Mouse (Mus musculus) spleen, postnatal 10 days (tissue): ENCODE results near the gene Exoc3l4.
A peak's percentile ranks its signal among the peaks of the same experiment; 100 is the strongest.

Source experiments
- DNase-seq, 2 experiments: peaks; one replicate each; pipeline ENCODE4 v3.0.0; 2021 to 2022; ENCODE audit warnings: low spot score in 2 of 2

Gene Exoc3l4

DNA sequence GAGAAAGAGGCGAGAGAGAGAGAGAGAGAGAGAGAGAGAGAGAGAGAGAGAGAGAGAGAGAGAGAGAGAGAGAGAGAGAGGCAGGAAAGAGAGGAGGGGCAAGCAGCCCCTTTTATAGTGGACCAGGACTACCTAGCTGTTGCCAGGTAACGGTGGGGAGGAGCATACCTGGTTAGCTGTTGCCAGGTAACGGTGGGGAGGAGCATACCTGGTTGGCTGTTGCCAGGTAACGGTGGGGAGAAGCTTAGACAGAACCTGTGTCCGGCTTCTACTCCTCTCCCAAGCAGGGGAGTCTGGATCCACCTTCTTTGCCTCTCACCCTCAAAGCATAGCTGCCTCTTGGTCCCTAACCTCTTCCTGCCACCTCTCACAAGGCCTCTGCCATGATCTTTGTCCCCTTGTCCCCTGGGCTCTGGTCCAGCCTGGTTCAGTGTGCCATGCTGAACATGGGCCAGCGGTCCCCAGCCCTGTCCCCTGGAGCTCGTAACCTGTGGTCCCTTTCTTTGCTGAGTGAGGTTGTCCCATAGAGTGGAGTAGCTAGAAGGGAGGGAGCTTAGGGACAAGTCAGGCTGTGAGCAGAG lies 17.4 kb downstream of the Exoc3l4 start:
- DNase-seq, result peak in 1 of 2 experiments; percentile 57

DNA sequence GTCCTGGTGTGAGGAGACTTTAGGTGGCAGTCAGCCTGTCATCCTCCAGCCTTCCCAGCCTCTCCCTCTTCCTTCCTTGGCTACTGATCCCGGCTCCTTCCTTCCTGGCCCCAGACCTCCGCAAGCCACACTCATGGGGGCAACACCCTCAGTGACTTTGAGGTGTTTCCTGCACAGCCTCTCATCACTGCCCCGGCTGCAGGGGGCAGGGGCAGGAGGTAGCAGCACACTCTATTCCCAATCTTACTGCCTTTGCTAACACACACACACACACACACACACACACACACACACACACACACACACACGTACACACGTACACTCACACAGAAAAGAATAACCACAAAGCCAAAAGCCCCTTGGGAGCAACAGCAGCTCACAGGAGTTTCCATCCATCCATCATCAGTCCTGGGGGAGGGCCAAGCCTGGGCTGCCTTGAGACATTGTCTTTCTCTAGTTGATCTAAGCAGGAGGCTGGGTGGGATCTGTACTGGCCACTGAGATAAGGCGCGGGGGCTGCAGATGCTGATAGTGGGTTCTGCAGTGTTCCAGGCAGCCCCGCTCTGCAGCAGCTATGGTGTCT lies 18.0 kb downstream of the Exoc3l4 start:
- peak in 1 of 2 experiments; percentile 52 for DNase-seq

DNA sequence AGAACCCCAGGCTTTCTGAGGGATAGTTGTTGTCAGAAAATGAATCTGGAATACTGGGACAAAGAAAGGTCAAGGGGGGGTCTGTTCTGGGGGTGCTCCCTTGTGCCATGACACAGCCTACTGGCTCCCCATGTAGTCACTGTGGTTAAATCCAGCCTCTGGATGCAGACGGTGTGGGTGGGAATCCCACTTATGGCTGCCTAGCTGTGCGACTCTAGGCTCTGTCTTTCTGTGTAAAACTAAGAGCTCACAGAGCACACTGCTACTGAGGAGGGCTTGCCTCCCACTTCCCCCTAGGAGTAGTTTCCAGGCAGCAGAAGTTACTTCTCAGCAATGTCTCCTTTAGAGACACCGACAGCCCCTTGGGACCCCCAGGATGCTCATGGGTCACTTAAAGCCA lies 19.4 kb downstream of the Exoc3l4 start:
- DNase-seq, result no peak

DNA sequence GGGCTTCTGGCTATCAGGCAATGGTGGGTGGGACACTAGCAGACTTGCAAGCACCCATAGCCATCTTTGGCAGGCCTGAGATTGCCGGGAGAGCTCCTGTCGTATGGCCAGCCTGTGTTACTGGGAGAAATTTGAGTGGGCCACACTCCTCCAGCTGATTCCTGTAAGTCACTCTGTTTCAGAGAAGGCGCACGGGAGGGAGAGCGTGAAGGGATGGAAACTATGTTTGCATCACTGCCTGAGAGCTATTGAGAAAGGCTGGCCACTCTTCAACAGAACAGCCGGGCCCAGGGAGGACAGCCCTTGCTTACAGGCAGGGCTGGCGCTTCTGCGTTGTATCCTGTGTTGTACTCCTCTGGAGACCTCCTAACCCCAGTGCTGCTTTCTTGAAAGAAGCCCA lies 19.8 kb downstream of the Exoc3l4 start:
- DNase-seq, result no peak

DNA sequence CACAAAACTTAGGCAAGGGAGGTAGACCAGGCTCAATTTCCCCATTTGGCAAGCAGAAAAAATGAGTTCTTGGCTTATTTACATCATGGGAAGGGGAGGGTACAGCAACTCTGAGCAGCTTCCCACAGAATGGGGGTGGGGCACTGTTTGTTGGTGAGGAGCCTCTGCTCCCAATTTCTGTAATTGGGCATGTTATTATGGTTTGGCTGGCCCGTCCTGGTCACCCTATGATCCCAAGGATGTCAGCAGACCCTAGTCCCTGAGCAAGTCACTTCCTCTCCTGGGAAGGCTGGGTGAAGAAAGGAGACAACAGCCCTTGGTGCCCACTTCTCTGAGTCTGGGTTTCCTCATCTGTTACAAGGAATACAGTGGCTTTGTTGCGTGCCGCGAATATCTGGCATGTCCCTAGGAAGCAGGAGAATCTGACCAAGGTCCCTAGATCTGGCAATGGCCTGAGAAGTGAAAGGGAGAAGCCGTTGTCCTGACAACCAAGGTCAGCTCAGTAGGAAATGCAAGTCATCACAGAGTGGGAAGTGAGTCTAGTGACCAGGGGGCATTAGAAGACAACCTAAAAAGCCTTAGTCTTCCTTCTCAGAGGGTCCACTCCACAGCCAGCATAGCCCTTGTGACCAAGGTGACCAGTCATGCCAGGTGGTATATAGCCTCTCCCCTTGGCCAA lies 20.5 kb downstream of the Exoc3l4 start:
- DNase-seq, result no peak

DNA sequence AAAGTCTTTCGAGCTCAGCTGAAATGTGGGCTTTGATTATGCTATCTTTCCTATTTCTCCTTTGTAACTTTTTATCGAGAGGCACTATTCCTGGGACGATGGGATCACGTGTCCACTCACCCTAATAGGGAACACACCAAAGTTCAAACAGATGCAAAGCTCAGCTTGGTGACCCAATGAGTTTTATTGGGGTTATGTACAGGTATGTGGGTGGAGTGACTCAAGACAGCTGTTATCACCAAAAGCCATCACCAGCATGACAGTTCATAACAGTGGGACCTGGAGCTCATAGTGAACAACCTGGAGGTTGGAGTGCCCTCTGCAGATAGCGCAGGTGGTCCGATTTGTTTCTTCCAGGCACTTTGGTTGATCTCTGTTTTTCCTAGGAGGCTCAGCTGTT lies 22.0 kb downstream of the Exoc3l4 start:
- DNase-seq, result no peak

DNA sequence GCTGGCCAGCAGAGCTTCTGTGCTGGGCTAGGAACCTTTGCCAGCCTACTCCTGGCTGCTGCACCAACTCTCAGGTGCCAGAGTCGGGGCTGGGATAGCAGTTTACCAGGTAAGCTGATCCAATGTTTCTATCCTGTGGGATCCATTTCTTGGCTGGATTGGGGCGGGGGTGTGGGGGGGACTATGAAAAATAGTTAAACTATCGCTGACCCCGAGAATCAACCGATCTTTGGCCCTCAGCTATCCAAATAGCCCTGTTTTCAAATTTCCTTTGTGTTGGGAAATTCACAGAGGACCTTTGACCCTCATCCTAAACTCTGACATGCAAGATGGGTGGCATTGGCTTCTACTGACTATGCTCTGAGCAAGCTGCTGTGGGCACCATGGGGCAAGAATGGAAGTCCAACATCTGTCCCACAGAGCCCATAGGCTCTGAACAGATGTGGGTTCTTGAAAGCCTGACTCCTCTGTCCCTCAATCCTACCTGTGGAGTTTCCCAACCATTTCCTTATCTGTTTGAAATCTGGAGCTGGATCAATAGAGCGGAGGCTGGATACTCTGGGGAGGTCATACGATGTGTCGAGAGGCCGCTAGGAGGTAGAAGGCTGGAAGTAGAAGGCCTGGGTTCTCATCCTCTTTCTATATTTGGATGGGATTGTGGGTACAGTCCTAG lies 24.0 kb downstream of the Exoc3l4 start:
- no peak for DNase-seq

DNA sequence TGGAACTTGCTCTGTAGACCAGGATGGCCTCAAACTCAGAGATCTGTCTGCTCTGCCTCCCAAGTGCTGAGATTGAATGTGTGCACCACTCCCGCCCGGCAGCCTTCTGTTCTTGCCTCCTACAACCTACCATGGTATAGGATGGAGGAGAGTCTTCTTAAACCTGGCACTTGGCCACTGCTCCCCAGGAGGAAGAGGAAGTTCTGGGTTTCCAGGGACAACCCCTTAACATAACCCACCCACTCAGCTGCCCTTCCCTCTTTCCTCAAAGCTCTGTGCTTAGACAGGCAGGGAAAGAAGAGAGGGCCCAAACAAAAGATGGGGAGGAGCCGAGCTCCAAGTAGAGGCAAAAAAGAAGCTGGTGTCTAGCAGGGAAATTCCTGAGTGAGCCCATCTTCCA lies 24.7 kb downstream of the Exoc3l4 start:
- peak in 1 of 2 experiments; percentile 19 for DNase-seq

DNA sequence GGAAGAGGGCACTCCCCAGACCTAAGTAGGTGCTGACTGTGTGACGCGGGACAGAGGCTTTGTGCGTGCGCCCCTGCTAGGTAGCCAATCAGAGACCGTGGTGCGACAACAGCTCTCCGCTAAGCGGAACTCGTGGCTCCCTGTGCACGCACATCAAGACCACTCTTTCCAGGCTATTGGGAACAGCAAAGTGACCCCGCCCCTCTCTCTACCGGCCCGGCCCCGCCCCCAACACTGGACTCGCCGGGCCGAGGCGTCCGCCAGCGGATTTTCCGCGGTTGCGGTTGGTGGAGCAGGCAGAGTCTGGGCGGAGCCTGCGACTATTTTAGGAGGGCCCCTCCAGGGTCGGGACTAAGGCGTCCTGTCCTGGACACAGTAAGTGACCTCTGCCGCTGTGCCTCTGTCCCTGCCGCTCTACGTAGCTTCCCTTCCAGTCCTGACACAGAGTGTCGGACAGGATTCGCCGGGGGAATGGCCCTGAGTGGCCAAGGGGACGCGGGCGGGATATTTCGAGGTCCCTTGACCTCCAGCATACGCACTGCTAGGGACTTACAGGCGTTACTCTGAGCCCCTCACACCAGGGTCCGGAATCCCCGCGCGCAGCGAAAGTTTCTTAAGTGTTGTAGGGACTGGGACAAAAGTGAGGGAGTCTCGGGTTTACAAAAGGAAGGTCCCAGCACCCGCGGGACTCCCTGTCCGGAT lies 25.6 kb downstream of the Exoc3l4 start, which contains the start of gene Tnfaip2:
Gene Tnfaip2 (plus strand): TSS at position 161 of the 702 bp plus-strand sequence.
- peak; percentile 87 to 91 for DNase-seq

DNA sequence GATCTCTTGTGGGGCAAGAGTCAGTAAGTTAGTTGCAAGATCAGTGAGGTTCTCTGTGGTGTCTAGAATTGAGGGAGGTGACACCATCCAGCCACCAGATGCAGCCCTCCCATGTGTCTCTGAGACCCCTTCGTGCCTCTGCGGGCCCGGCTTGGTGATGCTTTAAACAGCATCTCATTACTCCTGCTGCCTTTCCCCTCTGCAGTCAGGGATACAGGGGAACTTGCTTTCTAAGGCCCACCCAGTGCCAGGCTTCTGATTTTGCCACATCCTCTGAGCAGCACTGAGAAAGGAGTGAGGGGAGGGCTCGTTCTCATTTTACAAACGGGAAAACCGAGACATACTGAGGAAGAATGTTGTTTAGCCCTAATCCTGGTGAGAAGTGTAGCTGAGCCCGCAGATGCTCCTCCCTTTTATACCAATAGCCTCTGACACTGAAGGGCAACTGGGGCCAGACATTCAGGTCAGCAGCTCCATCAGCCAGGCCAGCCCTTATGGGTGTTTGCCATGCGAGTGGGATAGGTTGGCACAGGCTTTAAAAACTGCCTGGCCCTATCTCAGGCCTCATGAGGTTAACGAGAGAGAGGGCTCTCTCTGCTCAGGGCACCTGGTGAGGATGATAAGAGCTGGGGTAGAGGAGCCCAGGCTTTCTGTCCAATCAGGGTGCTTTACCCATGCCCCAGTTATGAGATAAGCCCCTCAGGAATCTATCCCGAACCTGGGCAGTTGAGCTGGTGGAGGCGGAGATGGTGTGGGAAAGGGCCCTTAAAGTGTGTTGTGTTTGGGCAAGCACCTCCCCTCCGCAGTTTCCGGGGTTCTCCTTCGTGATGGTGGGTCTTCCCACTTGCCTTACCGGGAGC lies 26.4 kb downstream of the Exoc3l4 start:
- DNase-seq, result peak; percentile 79 to 85

DNA sequence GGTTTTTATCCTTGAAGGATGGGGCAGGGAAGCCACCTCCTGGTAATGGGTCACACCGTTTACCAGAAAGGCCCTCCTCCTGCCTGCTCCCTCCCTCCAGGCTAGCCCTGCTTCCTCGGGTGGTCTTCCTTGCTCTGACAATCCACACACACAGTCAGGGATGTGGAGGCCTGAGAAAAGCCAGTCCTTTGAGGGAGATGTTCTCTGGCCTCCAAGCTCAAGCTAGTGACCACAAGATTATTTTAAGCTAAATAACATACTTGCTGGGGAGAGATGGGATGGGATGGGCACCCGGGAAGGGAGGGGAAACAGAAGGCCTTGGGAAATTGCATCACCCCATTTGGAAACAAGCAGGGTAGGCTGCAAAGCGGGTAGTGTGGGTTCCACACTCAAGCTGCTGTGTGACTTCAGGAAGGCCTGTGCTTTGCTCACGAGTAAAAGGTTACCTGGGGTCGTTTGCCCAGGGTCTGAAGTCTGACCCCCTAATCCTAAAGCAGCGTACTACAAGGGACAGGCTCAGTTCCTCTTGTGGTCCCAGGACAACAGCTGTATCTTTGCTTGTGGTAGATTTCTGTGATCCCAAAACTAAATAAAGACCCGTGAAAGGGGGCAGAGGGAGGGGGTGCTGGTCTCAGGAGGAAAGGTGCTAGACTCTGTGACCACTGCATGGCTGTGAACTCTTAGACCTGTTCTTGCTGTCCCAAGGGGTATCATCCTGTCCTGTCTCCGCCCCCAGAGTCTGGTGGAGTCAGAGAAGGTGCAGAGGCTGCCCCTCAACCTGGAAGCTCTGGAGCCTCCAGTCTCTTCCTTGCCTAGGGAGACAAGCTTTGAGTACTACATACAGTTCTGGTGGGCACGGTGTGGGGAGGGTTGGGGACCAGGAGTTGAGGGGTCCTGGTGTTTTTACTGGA lies 27.4 kb downstream of the Exoc3l4 start:
- peak in 1 of 2 experiments; percentile 55 for DNase-seq

DNA sequence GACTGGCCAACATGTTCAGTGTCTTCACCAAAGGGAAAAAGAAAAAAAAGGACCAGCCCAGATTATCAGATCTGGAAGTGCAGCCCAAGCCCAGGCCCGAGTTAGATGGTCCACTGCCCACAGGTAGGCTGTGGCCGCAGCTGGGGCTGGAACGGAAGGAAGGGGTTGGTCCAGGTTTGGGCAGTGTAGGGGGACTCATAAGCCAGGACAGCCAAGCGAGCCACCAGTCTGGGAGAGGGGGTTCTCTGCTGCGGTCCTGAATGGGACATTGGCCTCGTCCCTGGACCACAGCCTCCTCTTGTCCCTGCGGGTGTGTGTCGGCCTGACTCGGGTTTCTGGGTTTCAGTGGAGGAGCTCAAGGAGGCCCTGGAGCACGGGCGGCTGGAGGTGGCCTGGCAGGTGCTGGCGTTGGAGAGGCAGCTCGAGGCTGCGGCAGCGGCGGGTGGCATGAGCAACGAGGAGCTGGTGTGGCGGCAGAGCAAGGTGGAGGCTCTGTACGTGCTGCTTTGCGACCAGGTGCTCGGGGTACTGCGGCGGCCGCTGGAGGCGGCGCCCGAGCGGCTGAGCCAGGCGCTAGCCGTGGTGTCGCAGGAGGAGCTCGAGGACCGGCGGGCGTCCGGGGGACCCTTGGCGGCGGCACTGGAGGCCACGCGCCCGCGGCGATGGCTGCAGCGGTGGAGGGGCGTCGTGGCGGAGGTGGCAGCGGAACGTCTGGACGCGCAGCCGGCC lies 28.5 kb downstream of the Exoc3l4 start:
- peak in 1 of 2 experiments; percentile 42 for DNase-seq

DNA sequence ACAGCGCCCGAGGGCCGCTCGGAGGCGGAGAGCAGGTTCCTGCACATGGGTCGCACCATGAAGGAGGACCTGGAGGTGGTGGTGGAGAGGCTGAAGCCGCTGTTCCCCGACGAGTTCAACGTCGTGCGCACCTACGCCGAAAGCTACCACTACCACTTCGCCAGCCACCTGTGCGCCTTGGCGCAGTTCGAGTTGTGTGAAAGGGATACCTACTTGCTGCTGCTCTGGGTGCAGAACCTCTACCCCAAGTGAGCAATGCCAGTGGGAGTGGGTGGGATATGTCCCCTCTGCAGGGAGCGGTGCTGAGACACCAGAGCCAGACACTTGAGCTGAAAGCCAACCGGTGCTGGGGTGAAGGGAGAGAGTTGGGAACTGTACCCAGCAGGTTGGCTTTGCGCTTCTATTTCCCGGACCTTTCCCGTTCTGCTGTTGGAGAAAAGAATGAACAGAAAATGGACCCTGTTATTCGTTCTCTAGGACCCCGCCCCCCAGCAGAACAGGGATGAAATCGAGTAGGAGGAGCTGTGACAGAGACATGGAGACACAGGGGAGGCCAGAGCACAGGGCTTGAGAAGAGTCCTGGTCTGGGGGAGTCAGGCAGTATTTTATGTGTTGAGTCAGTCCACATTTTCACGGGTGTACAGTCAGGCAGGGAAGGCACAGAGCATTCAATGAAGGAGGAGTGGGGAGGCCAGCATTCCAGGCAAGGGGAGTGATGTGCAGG lies 29.2 kb downstream of the Exoc3l4 start:
- DNase-seq, result peak in 1 of 2 experiments; percentile 29

DNA sequence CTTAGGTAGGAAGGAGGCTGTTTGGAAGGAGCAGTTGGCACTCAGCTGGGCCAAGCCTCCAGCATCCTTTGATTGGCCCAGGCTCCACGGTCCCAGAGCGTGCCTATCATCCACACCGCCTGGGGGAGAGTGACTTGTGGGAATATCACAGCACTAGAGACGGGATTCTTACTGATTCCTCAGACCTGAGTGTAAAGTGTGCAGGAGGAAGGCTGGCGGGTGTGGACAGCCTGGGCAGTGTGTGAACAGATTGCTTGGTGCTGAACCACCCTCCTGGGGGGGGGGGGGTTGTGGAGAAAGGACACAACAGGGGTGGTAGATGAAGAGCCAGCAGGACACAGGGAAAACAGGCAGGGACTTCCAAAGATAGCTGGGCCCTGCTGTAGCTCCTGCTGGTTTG lies 29.9 kb downstream of the Exoc3l4 start:
- no peak for DNase-seq

DNA sequence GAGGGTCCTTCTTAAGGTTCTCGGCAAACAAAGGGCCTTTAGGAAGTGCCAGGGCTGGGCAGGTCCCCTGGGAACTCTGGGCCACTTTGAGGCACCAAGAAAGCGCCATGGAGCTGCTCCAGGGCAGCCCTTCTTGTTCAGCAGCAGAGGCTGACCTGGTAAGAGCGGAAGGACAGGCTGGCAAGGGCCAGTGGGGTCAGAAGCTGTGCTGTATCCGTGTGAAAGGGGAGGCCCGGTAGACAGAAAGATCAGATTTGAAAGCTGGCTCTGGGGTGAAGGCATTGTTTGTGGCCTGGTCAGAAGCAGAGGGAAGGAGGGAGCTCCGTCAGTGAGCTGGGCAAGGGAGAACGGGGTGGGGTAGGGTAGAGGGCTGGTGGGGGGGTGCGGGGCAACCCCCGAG lies 30.5 kb downstream of the Exoc3l4 start:
- peak in 1 of 2 experiments; percentile 20 for DNase-seq

DNA sequence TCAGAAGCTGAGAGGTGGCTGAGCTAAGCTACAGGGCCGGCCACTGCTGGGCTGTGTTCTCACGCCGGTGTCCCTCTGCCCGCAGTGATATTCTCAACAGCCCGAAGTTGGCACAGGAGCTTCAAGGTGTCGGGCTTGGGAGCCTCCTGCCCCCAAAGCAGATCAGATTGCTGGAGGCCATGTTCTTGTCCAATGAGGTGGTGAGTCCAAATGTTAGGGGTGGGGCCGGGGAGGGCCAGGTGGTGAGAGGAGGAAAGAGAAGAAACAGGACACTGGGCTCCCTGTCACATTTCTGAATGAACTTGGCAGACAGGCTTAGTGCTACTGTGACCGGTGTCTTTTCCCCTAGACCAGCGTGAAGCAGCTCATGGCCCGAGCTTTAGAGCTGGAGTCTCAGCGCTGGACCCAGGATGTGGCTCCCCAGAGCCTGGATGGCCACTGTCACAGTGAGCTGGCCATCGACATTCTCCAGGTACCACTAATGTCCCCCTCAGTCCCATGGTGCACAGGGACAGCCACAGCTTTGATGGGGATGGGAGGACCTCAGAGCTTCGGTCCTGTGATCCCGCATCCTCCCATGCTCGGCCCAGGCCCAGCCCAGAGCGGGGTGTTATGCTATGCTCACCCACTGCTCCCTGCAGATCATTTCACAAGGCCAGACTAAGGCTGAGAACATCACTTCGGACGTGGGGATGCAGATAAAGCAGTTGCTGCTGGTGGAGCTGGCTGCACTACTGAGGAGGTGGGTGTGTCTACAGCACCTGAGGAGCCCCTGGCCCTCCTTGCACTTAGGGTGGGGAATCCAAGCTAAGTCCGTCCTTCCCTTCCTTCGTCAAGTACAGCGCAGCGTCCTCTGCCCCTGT lies 31.3 kb downstream of the Exoc3l4 start:
- DNase-seq, result no peak

DNA sequence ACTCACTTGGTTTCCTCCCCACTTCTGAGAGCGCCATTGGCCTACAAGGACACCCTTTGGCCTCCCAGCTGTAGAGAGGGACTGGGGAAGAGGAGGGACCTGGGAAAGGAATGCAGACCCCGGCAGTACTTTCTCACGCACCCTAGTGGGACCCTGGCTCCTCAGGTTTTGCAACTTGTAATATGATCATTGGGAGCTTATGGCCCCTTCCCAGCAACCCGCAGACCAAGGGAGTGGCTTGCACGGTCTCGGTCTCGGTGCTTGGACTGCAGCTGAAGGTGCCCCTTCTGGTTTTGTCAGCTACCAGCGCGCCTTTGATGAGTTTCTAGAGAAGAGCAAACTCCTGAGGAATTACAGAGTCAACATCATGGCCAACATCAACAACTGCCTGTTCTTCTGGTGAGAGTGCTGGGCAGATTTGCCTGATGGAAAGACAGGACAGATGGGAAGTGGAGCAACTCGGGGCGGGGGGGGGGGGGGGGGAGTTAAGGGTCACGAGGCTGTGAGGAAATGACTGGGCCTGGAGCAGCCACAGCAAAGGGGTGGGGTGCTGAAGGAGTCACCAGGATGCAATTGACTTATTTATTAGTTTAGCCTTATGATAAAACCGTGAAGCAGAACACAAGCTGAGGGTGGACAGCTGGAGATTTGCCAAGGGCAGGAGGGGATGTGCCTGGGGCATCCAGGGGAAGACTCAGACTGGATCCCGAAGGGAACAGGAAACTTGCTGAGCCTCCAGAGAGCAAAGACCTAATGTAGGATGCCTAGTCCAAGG lies 32.3 kb downstream of the Exoc3l4 start:
- no peak for DNase-seq
